Mouse (Mus musculus) intestine, postnatal 0 days (tissue): ENCODE measurements at regions not wholly inside any gene's neighbourhood (a gene's known extent, or its start where the extent isn't known, plus 50 kb on each side); places are given as distances from the start of the nearest gene placed in this dataset.

Experiments
- ATAC-seq: fragments of 200-750 bp; cut with Nextera tagmentation; 2 replicates; pipeline ENCODE4 v1.8.0; 2017; ENCODE audit warnings: mild to moderate bottlenecking, moderate TSS enrichment, moderate library complexity
- H3K27ac ChIP-seq: fragments of 300-500 bp; sonication (generic); 2 replicates; pipeline ENCODE4 v1.5.1; 2014; ENCODE audit warnings: mild to moderate bottlenecking, low read depth, low read length, moderate library complexity
- H3K27me3 ChIP-seq: fragments of 300-500 bp; sonication (generic); replicated peaks from 2 replicates; pipeline ENCODE4 v1.6.1; 2014; ENCODE audit warnings: low read length, mixed read lengths; ENCODE audit not compliant: control insufficient read depth, insufficient read depth
- H3K36me3 ChIP-seq: fragments of 300-500 bp; sonication (generic); 2 replicates; pipeline ENCODE4 v1.6.1; 2014; ENCODE audit warnings: mild to moderate bottlenecking, moderate library complexity; ENCODE audit not compliant: control insufficient read depth, insufficient read depth
- H3K4me1 ChIP-seq: fragments of 300-500 bp; sonication (generic); replicated peaks from 2 replicates; pipeline ENCODE4 v1.6.1; 2014; ENCODE audit warnings: antibody characterized with exemption, low read length, mixed read lengths; ENCODE audit not compliant: control insufficient read depth, insufficient read depth
- H3K4me2 ChIP-seq: fragments of 300-500 bp; sonication (generic); replicated peaks from 2 replicates; pipeline ENCODE4 v1.6.1; 2014; ENCODE audit warnings: low read depth, mild to moderate bottlenecking, moderate library complexity
- H3K4me3 ChIP-seq: fragments of 300-500 bp; sonication (generic); 2 replicates; pipeline ENCODE4 v1.5.1; 2014; ENCODE audit warnings: low read depth, low read length
- H3K9ac ChIP-seq: fragments of 300-500 bp; sonication (generic); 2 replicates; pipeline ENCODE4 v1.6.1; 2014; ENCODE audit warnings: mild to moderate bottlenecking, low read depth, low read length
- H3K9me3 ChIP-seq: fragments of 300-500 bp; sonication (generic); 2 replicates; pipeline ENCODE4 v1.6.1; 2016; ENCODE audit warnings: mixed run types; ENCODE audit not compliant: control insufficient read depth
- CTCF ChIP-seq: sonication (generic); IDR thresholded peaks from 2 replicates; pipeline ENCODE4 v1.5.1; 2016; ENCODE audit warnings: low read depth, mild to moderate bottlenecking, control low read depth, antibody characterized with exemption, moderate library complexity
- WGBS: fragments of 180-500 bp; shearing (Covaris S2); extraction: QIAGEN DNeasy Blood & Tissue Kit; methylation state at CpG from one replicate; pipeline ENCODE4 v1.1.7; 2014; 5-methylcytosine and 5-hydroxymethylcytosine counted together

DNA sequence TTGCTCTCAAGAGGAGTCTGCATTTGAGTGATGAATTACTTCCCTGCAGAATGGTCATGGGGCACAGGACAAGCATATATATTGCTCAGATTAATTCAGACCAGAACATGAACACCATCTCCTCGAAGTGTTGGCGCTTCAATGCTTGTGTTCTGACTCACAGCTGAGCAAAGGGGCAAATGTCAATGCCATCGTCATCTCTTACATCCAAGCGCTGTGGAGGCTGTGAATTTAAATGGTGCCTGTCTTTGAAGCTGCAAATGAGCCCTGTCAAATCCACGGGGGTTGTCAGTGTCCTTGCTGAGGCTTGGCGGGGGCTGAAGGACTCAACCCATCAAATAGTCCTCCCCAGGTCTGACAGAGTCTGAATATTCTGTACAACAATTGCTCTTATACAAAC lies 261.2 kb downstream of the Rngtt start:
- Histone ChIP-seq H3K27me3 (no peaks in the 10 kb centered on the region), H3K4me2 (no peak overlapping the region), H3K36me3 (no peaks in the 10 kb centered on the region), H3K4me1 (no peaks in the 10 kb centered on the region), H3K4me3 (no peak overlapping the region), H3K9ac (no peak overlapping the region), H3K9me3 (no peaks in the 10 kb centered on the region), H3K27ac (no peak overlapping the region)
- WGBS: 69% methylated on average over 6 of the region's 6 CpGs
- ATAC-seq: no peak
- TF ChIP-seq CTCF: no peak

GRCm38 (mm10) chr4:33577631-33578030 lies 267.5 kb downstream of the Rngtt start:
- no peaks in the 10 kb centered on the region for H3K9me3 ChIP-seq

GRCm38 (mm10) chr4:33580491-33580890 lies 270.4 kb downstream of the Rngtt start:
- H3K4me1 ChIP-seq: no peaks in the 10 kb centered on the region
- no peaks in the 10 kb centered on the region for H3K36me3 ChIP-seq
- H3K27ac ChIP-seq: no peak overlapping the region
- H3K4me3 ChIP-seq: no peak overlapping the region
- H3K9ac ChIP-seq: no peak overlapping the region
- no peak overlapping the region for H3K4me2 ChIP-seq
- WGBS: 83% methylated on average over 8 of the region's 8 CpGs
- no peaks in the 10 kb centered on the region for H3K27me3 ChIP-seq
- no peaks in the 10 kb centered on the region for H3K9me3 ChIP-seq
- no peak for ATAC-seq
- no peak for TF ChIP-seq CTCF

More at GRCm38 (mm10) chr4:33577631-33578030, 267.5 kb downstream of the Rngtt start:
- Histone ChIP-seq H3K27ac (no peak overlapping the region), H3K36me3 (no peaks in the 10 kb centered on the region), H3K27me3 (no peaks in the 10 kb centered on the region), H3K9ac (no peak overlapping the region), H3K4me3 (no peak overlapping the region), H3K4me2 (no peak overlapping the region), H3K4me1 (no peaks in the 10 kb centered on the region)
- WGBS: 89% methylated on average over 6 of the region's 6 CpGs
- TF ChIP-seq CTCF: no peak
- ATAC-seq: no peak

DNA sequence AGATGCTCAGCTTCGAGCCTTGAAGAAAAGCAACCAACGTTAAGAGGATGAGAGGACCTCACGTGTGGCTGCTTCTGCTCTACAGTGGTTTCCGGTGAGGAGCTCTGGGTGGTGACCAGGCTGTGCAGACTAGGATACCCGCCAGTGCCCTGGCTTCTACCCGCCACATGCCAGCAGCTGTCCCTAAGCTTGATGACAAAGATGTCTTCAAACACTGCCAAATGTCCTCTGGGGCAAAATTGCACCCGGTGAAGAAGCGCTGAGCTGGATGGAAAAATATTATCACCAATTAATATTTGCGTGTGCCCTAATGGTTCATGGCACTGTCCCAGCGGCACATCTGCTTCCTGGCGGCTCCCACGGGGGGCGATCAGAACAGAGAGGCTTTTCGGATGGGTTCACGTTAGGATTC lies 271.1 kb downstream of the Rngtt start:
- Histone ChIP-seq H3K9me3 (no peaks in the 10 kb centered on the region), H3K4me1 (no peaks in the 10 kb centered on the region), H3K4me2 (no peak overlapping the region), H3K4me3 (no peak overlapping the region), H3K27me3 (no peaks in the 10 kb centered on the region), H3K27ac (no peak overlapping the region), H3K36me3 (no peaks in the 10 kb centered on the region), H3K9ac (no peak overlapping the region)
- WGBS: 85% methylated on average over 15 of the region's 15 CpGs
- no peak for ATAC-seq
- no peak for TF ChIP-seq CTCF

GRCm38 (mm10) chr4:33581766-33582525 lies 271.8 kb downstream of the Rngtt start:
- no peak overlapping the region for H3K4me3 ChIP-seq
- no peak for ATAC-seq
- no peak overlapping the region for H3K4me2 ChIP-seq
- H3K4me1 ChIP-seq: no peaks in the 10 kb centered on the region
- H3K9ac ChIP-seq: no peak overlapping the region
- 72% methylated on average over 17 of the region's 17 CpGs for WGBS
- no peaks in the 10 kb centered on the region for H3K27me3 ChIP-seq
- TF ChIP-seq CTCF: no peak
- H3K27ac ChIP-seq: no peak overlapping the region
- no peaks in the 10 kb centered on the region for H3K9me3 ChIP-seq
- H3K36me3 ChIP-seq: no peaks in the 10 kb centered on the region

- ATAC-seq: no peak
- no peak for TF ChIP-seq CTCF
- Histone ChIP-seq H3K4me1 (no peaks in the 10 kb centered on the region), H3K9ac (no peak overlapping the region), H3K27ac (no peak overlapping the region), H3K36me3 (no peaks in the 10 kb centered on the region), H3K9me3 (no peaks in the 10 kb centered on the region), H3K4me2 (no peak overlapping the region), H3K27me3 (no peaks in the 10 kb centered on the region), H3K4me3 (no peak overlapping the region)
- WGBS: 85% methylated on average over 15 of the region's 15 CpGs
These were observed 273.0 kb downstream of the Rngtt start for GRCm38 (mm10) chr4:33582986-33583720.
